Mouse (Mus musculus): ENCODE data around the gene Gm44503. TPM values are rescaled to one million over a fixed set of nuclear protein-coding genes. Genes with fewer than 3 reads are reported as not detected.

The Gm44503 gene
- polyA plus RNA-seq, 1 experiment, result not detected

GRCm38 (mm10) chr9:72931166-72931790 lies 27.4 kb upstream of the Gm44503 start:
- H3K4me1 ChIP-seq (ENCODE audit: control insufficient read depth, insufficient read depth, low read length), result no peaks in the 10 kb centered on the region
- H3K27ac ChIP-seq (ENCODE audit: control insufficient read depth, insufficient read depth, low read depth, low read length), result no peak overlapping the region
- no peaks in the 10 kb centered on the region for H3K36me3 ChIP-seq (ENCODE audit: control insufficient read depth, insufficient read depth, low read length)
- TF ChIP-seq POLR2A (IDR thresholded peaks at IDR 0.05; ENCODE audit: control insufficient read depth, low read depth, low read length) (no peak), CTCF (IDR thresholded peaks at IDR 0.05; ENCODE audit: control insufficient read depth, insufficient read depth, insufficient replicate concordance, low read depth, low read length) (no peak)
- no peaks in the 10 kb centered on the region for H3K27me3 ChIP-seq (ENCODE audit: control insufficient read depth, insufficient read depth, low read length)
- no peak overlapping the region for H3K4me3 ChIP-seq (ENCODE audit: control insufficient read depth, low read depth, low read length)

GRCm38 (mm10) chr9:72935309-72935708 lies 23.3 kb upstream of the Gm44503 start:
- H3K36me3 ChIP-seq (ENCODE audit: control insufficient read depth, insufficient read depth, low read length), result no peaks in the 10 kb centered on the region
- TF ChIP-seq CTCF (IDR thresholded peaks at IDR 0.05; ENCODE audit: control insufficient read depth, insufficient read depth, insufficient replicate concordance, low read depth, low read length) (peak; percentile 26; the same call in 1 of the 2 replicates), POLR2A (IDR thresholded peaks at IDR 0.05; ENCODE audit: control insufficient read depth, low read depth, low read length) (no peak)
- no peaks in the 10 kb centered on the region for H3K27me3 ChIP-seq (ENCODE audit: control insufficient read depth, insufficient read depth, low read length)
- no peak overlapping the region for H3K4me3 ChIP-seq (ENCODE audit: control insufficient read depth, low read depth, low read length)
- no peaks in the 10 kb centered on the region for H3K4me1 ChIP-seq (ENCODE audit: control insufficient read depth, insufficient read depth, low read length)
- no peak overlapping the region for H3K27ac ChIP-seq (ENCODE audit: control insufficient read depth, insufficient read depth, low read depth, low read length)

GRCm38 (mm10) chr9:72936301-72936700 lies 22.4 kb upstream of the Gm44503 start:
- TF ChIP-seq POLR2A (IDR thresholded peaks at IDR 0.05; ENCODE audit: control insufficient read depth, low read depth, low read length) (no peak), CTCF (IDR thresholded peaks at IDR 0.05; ENCODE audit: control insufficient read depth, insufficient read depth, insufficient replicate concordance, low read depth, low read length) (no peak)
- Histone ChIP-seq H3K27me3 (ENCODE audit: control insufficient read depth, insufficient read depth, low read length) (no peaks in the 10 kb centered on the region), H3K4me3 (ENCODE audit: control insufficient read depth, low read depth, low read length) (no peak overlapping the region), H3K36me3 (ENCODE audit: control insufficient read depth, insufficient read depth, low read length) (no peaks in the 10 kb centered on the region), H3K4me1 (ENCODE audit: control insufficient read depth, insufficient read depth, low read length) (no peaks in the 10 kb centered on the region), H3K27ac (ENCODE audit: control insufficient read depth, insufficient read depth, low read depth, low read length) (no peak overlapping the region)

GRCm38 (mm10) chr9:72943424-72943823 lies 15.2 kb upstream of the Gm44503 start:
- TF ChIP-seq POLR2A (IDR thresholded peaks at IDR 0.05; ENCODE audit: control insufficient read depth, low read depth, low read length) (no peak), CTCF (IDR thresholded peaks at IDR 0.05; ENCODE audit: control insufficient read depth, insufficient read depth, insufficient replicate concordance, low read depth, low read length) (peak; percentile 30; the same call in 1 of the 2 replicates)
- H3K27ac ChIP-seq (ENCODE audit: control insufficient read depth, insufficient read depth, low read depth, low read length), result no peak overlapping the region
- peaks cover 6% of the 10 kb centered on the region for H3K4me1 ChIP-seq (ENCODE audit: control insufficient read depth, insufficient read depth, low read length)
- no peaks in the 10 kb centered on the region for H3K36me3 ChIP-seq (ENCODE audit: control insufficient read depth, insufficient read depth, low read length)
- no peaks in the 10 kb centered on the region for H3K27me3 ChIP-seq (ENCODE audit: control insufficient read depth, insufficient read depth, low read length)
- no peak overlapping the region for H3K4me3 ChIP-seq (ENCODE audit: control insufficient read depth, low read depth, low read length)

GRCm38 (mm10) chr9:72944286-72944685 lies 14.4 kb upstream of the Gm44503 start:
- peaks cover 6% of the 10 kb centered on the region for H3K4me1 ChIP-seq (ENCODE audit: control insufficient read depth, insufficient read depth, low read length)
- no peak overlapping the region for H3K27ac ChIP-seq (ENCODE audit: control insufficient read depth, insufficient read depth, low read depth, low read length)
- TF ChIP-seq POLR2A (IDR thresholded peaks at IDR 0.05; ENCODE audit: control insufficient read depth, low read depth, low read length), result no peak
- no peak for TF ChIP-seq CTCF (IDR thresholded peaks at IDR 0.05; ENCODE audit: control insufficient read depth, insufficient read depth, insufficient replicate concordance, low read depth, low read length)
- no peaks in the 10 kb centered on the region for H3K36me3 ChIP-seq (ENCODE audit: control insufficient read depth, insufficient read depth, low read length)
- H3K4me3 ChIP-seq (ENCODE audit: control insufficient read depth, low read depth, low read length), result no peak overlapping the region
- H3K27me3 ChIP-seq (ENCODE audit: control insufficient read depth, insufficient read depth, low read length), result no peaks in the 10 kb centered on the region

- Histone ChIP-seq H3K4me1 (ENCODE audit: control insufficient read depth, insufficient read depth, low read length) (peaks cover 6% of the 10 kb centered on the region), H3K27ac (ENCODE audit: control insufficient read depth, insufficient read depth, low read depth, low read length) (no peak overlapping the region), H3K4me3 (ENCODE audit: control insufficient read depth, low read depth, low read length) (no peak overlapping the region), H3K36me3 (ENCODE audit: control insufficient read depth, insufficient read depth, low read length) (no peaks in the 10 kb centered on the region), H3K27me3 (ENCODE audit: control insufficient read depth, insufficient read depth, low read length) (no peaks in the 10 kb centered on the region)
- TF ChIP-seq POLR2A (IDR thresholded peaks at IDR 0.05; ENCODE audit: control insufficient read depth, low read depth, low read length) (no peak), CTCF (IDR thresholded peaks at IDR 0.05; ENCODE audit: control insufficient read depth, insufficient read depth, insufficient replicate concordance, low read depth, low read length) (no peak)
Measured at GRCm38 (mm10) chr9:72947010-72947409, 11.6 kb upstream of the Gm44503 start.

- H3K27me3 ChIP-seq (ENCODE audit: control insufficient read depth, insufficient read depth, low read length), result no peaks in the 10 kb centered on the region
- peaks cover 6% of the 10 kb centered on the region for H3K4me1 ChIP-seq (ENCODE audit: control insufficient read depth, insufficient read depth, low read length)
- TF ChIP-seq CTCF (IDR thresholded peaks at IDR 0.05; ENCODE audit: control insufficient read depth, insufficient read depth, insufficient replicate concordance, low read depth, low read length) (no peak), POLR2A (IDR thresholded peaks at IDR 0.05; ENCODE audit: control insufficient read depth, low read depth, low read length) (no peak)
- no peaks in the 10 kb centered on the region for H3K36me3 ChIP-seq (ENCODE audit: control insufficient read depth, insufficient read depth, low read length)
- H3K27ac ChIP-seq (ENCODE audit: control insufficient read depth, insufficient read depth, low read depth, low read length), result no peak overlapping the region
- no peak overlapping the region for H3K4me3 ChIP-seq (ENCODE audit: control insufficient read depth, low read depth, low read length)
Measured at GRCm38 (mm10) chr9:72949572-72949971, 9.1 kb upstream of the Gm44503 start.

All from testis, adult 2 months (tissue).